Mouse (Mus musculus) thymus, adult 18-20 months (tissue): Measurements from ENCODE around the gene Hist1h2ac.
A peak's percentile ranks its signal among the peaks of the same experiment; 100 is the strongest.
"Not testable (repeated sequence)": the region's sequence is repeated elsewhere in the genome, so short reads cannot be mapped to it uniquely, and the experiment has no call there.

ENCODE experiments used
- DNase-seq, 2 experiments: peaks; one replicate each; pipeline ENCODE4 v3.0.0; 2022; ENCODE audit warnings: mixed read lengths in 2 of 2

Gene Hist1h2ac

GRCm38 (mm10) chr13:23683755-23684281 lies at the start of gene Hist1h2ac, which contains the start of gene Hist1h2bc:
Hist1h2ac (minus strand) TSS chr13:23683948.
Hist1h2bc (plus strand) TSS chr13:23684199.
- peak; percentile 69 to 81 for DNase-seq

GRCm38 (mm10) chr13:23732156-23732804 lies 48.5 kb upstream of the Hist1h2ac start:
- DNase-seq: no peak

- no peak for DNase-seq
These were observed 46.7 kb upstream of the Hist1h2ac start for GRCm38 (mm10) chr13:23730479-23730878.

GRCm38 (mm10) chr13:23729706-23730105 lies 46.0 kb upstream of the Hist1h2ac start:
- DNase-seq: no peak

- DNase-seq: peak in 1 of 2 experiments; percentile 33
These were observed 45.4 kb upstream of the Hist1h2ac start for GRCm38 (mm10) chr13:23729192-23729525.

DNA sequence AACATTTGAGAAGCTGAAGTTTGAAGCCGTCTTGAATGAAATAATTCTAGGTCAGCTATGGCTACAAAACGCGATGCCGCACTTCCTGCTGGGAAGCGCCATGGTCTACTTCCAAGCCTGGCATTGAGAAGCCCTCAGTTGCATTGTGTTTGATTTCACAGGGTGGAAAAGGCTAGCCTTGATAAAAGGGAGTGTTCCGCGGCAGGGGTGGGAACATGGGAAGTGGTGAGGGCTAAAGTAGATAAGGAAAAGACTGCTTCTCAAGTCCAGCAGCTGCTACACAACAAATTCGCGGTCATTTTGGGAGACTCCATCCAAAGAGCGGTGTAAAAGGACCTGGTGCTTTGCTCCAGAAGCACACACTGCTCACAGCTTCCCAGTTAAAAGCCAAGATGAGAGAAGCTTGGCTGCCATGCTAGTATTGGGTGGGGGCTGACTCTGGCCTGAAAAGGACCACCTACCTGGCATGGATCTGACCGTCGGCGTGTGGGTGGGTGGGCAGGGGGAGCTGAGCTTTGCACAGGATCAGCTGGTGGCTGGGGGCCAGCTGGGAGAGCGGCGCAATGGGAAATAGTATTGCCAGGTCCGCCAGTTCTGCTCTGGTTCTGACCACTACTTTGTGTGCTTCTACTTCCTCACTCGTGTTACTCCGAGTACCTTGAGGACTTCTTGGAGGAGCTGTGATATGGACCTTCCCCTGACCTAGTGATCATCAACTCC lies 44.9 kb upstream of the Hist1h2ac start:
- no peak for DNase-seq

DNA sequence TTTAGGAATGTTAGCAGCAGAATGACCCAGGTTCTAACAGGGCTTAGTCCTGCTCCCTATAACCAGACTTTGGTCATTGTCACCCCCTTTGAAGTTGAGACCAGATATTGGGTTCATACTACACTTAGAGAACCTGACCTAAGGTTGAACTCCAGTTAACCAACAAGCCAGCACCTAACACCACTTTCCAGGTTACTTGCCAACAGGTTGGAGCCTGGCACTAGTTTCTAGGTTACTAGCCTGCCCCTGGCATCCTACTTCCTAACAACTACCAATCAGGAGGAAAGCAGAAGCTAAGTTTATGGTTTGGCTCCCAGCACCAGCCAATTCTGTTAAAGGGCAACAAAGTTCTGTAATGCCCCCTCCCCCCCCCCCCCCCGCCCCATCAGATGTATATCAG lies 41.5 kb upstream of the Hist1h2ac start:
- DNase-seq: no peak

GRCm38 (mm10) chr13:23724239-23724638 lies 40.5 kb upstream of the Hist1h2ac start:
- DNase-seq: no peak

GRCm38 (mm10) chr13:23717593-23718245 lies 34.0 kb upstream of the Hist1h2ac start:
- not testable (repeated sequence) for DNase-seq

GRCm38 (mm10) chr13:23717176-23717575 lies 33.4 kb upstream of the Hist1h2ac start:
- no peak for DNase-seq

DNA sequence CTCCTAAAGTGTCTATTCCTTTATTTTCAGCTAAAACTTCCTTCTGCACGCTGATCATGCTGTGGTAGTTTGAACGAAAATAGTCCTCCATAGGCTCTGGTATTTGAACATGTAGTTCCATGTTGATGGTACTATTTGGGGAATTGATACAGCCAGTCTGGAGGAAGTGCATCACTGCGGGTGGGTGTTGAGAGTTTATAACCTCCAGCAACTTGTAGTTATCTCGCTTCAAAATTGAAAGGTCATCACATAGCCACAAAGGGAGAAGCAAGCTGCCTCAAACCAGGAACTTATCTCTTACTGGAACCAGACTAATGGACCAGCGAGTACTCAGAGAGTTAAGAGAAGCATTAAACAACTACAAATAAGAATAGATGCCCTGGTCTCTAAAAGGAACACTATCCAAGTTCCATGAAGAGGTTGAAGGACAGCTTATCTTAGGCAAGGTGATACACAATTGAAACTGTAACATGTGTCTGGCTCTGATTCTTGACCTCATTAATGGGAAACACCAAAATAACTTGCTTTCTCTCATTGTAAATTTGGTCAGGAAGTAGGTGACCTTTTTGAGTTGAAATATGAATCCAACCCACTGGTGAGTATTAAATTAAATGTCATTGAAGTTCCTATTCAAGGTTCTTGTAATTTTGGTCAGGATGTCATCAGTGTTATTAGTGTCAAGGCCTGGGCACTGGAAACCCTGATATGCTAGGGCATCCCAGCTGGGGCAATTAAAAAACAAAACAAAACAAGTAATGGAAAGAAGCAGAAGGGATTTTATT lies 32.7 kb upstream of the Hist1h2ac start:
- DNase-seq: no peak

- peak; percentile 67 to 77 for DNase-seq
These were observed 26.8 kb upstream of the Hist1h2ac start, which contains the start of gene Hfe for GRCm38 (mm10) chr13:23710374-23711089. Hfe (minus strand) TSS chr13:23710854.

DNA sequence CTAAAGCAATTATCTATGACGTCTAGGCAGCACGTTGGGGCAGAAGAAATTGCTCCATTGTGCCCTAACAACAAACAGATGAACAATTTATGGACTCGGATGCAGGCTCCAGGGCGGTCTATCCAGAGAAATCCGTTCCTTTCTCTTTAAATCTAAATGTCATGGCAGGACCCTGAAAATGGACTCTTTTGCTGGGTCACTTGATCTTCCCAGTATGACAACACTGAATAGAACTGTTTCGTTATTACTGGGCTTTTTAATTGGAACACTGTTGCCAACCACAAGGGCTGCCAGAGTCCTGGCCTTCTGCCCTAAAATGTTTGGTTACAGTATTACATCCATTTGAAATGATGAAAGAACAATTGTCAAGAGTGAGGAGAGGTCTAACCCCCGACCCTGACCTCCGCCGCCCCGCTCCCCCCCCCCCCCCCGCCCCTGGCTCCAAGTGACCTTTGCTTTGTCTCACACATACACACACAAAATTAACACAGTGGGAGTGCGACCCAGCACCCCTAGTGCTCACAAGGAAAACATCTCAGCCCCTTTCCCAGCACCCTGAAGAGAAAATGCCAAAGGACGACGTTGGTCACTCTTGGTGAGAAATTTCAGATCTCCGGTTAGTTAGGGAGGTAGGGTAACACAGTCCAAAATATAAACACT lies 26.1 kb upstream of the Hist1h2ac start:
- no peak for DNase-seq

DNA sequence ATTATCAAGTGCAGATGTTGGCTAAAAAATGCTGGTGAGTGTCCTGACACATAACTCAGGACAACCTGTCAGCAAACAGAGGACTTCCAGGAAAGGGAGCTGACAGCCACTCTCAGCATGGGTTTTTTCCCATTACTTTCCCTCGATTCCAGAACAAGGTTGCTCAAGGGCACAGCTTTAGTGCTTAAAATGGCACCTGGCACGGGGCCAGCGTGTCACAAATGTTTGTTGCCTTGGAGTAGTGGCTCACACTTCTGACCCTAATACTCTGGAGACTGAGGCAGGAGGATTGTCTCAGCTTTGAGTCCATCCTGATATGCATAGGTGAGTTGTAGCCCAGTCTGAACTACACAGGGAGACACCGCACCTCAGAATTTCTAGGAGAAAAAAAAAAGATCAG lies 24.9 kb upstream of the Hist1h2ac start:
- DNase-seq: no peak

- DNase-seq: no peak
These were observed 24.3 kb upstream of the Hist1h2ac start for GRCm38 (mm10) chr13:23708041-23708440.

- no peak for DNase-seq
These were observed 23.0 kb upstream of the Hist1h2ac start for GRCm38 (mm10) chr13:23706771-23707170.

- DNase-seq: no peak
These were observed 22.1 kb upstream of the Hist1h2ac start for GRCm38 (mm10) chr13:23705751-23706356.

DNA sequence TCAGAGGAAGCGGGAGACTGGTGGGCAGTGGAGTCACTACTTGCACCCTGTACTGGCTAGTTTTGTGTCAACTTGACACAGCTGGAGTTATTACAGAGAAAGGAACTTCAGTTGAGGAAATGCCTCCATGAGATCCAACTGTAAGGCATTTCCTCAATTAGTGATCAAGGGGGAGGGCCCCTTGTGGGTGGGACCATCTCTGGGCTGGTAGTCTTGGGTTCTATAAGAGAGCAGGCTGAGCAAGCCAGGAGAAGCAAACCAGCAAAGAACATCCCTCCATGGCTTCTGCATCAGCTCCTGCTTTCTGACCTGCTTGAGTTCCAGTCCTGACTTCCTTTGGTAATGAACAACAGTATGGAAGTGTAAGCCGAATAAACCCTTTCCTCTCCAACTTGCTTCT lies 19.1 kb upstream of the Hist1h2ac start:
- not testable (repeated sequence) for DNase-seq

DNA sequence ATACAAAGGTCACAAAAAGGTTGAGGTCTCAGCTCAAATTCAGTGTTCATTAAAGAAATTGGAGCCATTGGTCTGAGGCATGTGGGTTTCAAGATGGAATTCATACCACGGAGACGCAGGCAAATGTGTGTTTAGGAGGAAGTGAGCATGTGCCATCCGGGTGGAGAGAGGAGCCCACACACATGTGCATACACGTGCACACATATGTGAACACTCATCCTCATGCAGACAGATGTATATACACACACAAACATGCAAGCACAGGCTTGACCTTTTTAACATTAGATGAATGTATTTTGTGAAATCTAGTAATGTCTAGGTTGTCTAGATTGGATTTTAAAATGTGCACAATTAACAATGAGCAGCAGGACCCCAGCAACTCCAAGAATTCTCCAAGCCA lies 18.5 kb upstream of the Hist1h2ac start:
- no peak for DNase-seq

DNA sequence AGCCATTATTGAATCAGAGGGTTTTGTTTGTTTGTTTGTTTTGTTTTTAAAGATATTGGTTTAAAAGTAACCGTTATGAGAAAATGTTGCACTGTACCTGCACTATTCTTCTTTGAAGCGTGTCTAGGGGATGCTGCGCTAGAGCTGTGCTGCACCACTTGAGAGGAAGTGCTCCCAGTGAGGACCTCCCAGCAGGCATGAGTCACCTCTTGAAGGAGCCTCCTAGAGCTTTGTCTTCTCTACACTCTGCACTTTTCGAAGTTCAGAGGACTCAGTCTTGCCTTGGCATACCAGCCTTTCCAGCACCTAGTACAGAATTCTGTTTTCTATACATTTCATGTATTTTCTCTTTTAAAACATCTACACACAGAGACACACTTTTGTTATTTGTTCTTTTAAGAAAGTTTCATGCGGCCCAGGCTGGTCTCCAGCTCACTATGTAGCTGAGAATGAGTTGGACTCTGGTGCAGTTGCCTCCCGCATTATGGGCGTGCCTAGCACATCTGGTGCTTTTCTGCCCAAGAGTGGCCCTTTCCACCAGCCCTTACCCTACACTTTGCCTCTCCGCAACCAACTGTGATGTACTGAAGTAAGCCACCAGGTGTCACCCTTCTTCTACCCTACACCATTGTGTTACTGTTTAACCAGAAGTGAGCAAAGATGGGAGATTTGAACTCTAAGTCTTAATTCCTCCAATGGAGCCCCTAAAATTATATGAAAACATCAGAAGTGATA lies 17.2 kb upstream of the Hist1h2ac start:
- peak; percentile 58 to 77 for DNase-seq
